Mouse (Mus musculus) G1E (cell line): ENCODE data around the gene Nsmce1.

Experiments used
- CTCF ChIP-seq: IDR thresholded peaks from 2 replicates; pipeline ENCODE4 v1.5.1; 2012; ENCODE audit warnings: low read depth, low read length, inconsistent platforms, mixed read lengths
- GATA1 ChIP-seq: IDR thresholded peaks from 2 replicates; pipeline ENCODE4 v1.6.1; 2012; ENCODE audit warnings: borderline replicate concordance, low read length, inconsistent platforms, mixed read lengths
- TAL1 ChIP-seq: conservative IDR thresholded peaks from 2 replicates; pipeline ENCODE4 v1.6.1; 2012; ENCODE audit warnings: low read depth, low read length, inconsistent platforms, mixed read lengths

DNA sequence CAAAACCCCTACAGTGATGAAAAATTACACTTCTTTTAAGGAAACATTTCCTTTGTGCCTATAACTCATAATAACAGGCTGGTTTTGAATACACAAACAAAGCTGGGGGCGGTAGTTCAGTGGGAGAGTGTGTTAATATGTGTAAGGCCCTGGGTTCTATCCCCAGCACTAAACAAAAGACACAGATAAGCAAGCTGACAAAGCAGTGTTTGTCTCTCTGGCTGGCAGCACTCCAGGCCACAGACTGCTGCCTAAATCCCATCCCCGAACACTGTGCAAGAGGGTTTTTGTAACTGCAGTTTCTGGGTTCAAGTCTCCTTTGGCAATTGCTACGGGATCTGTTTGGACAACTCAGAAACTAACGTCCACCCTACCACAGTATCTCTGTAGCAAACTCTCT is 49.1 kb downstream of the Nsmce1 start:
- no peak for TF ChIP-seq CTCF
- TF ChIP-seq TAL1: no peak
- TF ChIP-seq GATA1: no peak
